Mouse (Mus musculus) MEL (cell line): ENCODE results near the gene Ostf1.

Experiments used
- CTCF ChIP-seq, 3 experiments: IDR thresholded peaks in 2 of 3; conservative IDR thresholded peaks in 1 of 3; 2 replicates each; pipeline ENCODE4 v1.5.1; 2011 to 2012; ENCODE audit warnings: low read length in 3 of 3, low read depth in 2 of 3, mild to moderate bottlenecking in 2 of 3, improper control_type of control experiment in 1 of 3, inconsistent platforms in 1 of 3, mixed read lengths in 1 of 3, moderate library complexity in 1 of 3; ENCODE audit not compliant: control insufficient read depth in 1 of 3, insufficient read depth in 1 of 3, poor library complexity in 1 of 3, severe bottlenecking in 1 of 3
- ETS1 ChIP-seq: IDR thresholded peaks from 2 replicates; pipeline ENCODE4 v1.6.1; 2012; ENCODE audit warnings: low read depth, mild to moderate bottlenecking, inconsistent platforms, low read length, improper control_type of control experiment, moderate library complexity
- HCFC1 ChIP-seq: IDR thresholded peaks from 2 replicates; pipeline ENCODE4 v1.6.1; 2012; ENCODE audit warnings: low read depth, mild to moderate bottlenecking, inconsistent platforms, low read length, improper control_type of control experiment, moderate library complexity
- MAFK ChIP-seq: IDR thresholded peaks from 2 replicates; pipeline ENCODE4 v1.6.1; 2011; ENCODE audit warnings: low read depth, mild to moderate bottlenecking, low read length, improper control_type of control experiment, borderline replicate concordance
- MAX ChIP-seq: IDR thresholded peaks from 2 replicates; pipeline ENCODE4 v1.6.1; 2011; ENCODE audit warnings: low read length, improper control_type of control experiment
- POLR2AphosphoS2 ChIP-seq: IDR thresholded peaks from 2 replicates; pipeline ENCODE4 v1.6.1; 2011; ENCODE audit warnings: low read length, improper control_type of control experiment
- SIN3A ChIP-seq: IDR thresholded peaks from 2 replicates; pipeline ENCODE4 v1.6.1; 2012; ENCODE audit warnings: low read length, improper control_type of control experiment, inconsistent platforms
- TCF12 ChIP-seq: IDR thresholded peaks from 2 replicates; pipeline ENCODE4 v1.6.1; 2014; ENCODE audit warnings: low read depth, mild to moderate bottlenecking, inconsistent platforms, low read length, improper control_type of control experiment, moderate library complexity
- USF1 ChIP-seq: IDR thresholded peaks from 2 replicates; pipeline ENCODE4 v1.6.1; 2014; ENCODE audit warnings: low read depth, mild to moderate bottlenecking, inconsistent platforms, low read length, improper control_type of control experiment, moderate library complexity
- ZC3H11A ChIP-seq: IDR thresholded peaks from 2 replicates; pipeline ENCODE4 v1.6.1; 2012; ENCODE audit warnings: low read depth, mild to moderate bottlenecking, inconsistent platforms, low read length, improper control_type of control experiment

GRCm38 (mm10) chr19:18590234-18590633 is 41.4 kb downstream of the Ostf1 start:
- TF ChIP-seq SIN3A (no peak), TCF12 (no peak), CTCF (IDR thresholded peaks at IDR 0.05 in 2 of 3, conservative IDR thresholded peaks at IDR 0.05 in 1 of 3; ENCODE audit: control insufficient read depth in 1 of 3, insufficient read depth in 1 of 3, low read depth in 2 of 3, low read length in 3 of 3, poor library complexity in 1 of 3, severe bottlenecking in 1 of 3) (no peak), USF1 (no peak), POLR2AphosphoS2 (no peak), MAX (no peak), ETS1 (no peak), HCFC1 (no peak), MAFK (no peak), ZC3H11A (no peak)
